ENCODE assay signal across 24 mouse cellular contexts in the genomic region with DNA sequence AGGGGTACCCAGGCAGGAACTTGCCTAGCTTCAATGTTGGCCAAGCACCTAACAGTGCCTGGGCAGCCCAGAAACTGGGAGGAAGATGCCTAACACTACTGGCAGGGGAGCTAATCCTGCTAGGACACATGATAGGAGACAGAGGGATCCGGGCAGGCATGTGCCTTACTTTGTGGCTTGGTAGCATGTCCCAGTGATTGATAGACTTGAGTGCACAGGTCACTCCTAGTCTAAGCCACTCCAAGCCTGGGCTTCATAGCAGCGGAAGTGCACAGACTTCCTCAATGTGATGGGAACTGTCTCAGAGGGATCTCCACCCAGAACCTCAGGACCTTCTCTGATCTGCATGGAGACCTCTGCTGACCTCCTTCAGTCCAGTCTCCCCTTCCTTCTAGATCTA. TPM values are rescaled to one million over a fixed set of nuclear protein-coding genes. Genes with fewer than 3 reads are reported as not detected.
A peak's percentile ranks its signal among the peaks of the same experiment; 100 is the strongest.
DNase-seq lines count a peak whose midpoint lies in the region; ATAC-seq lines count a peak whose summit lies in the region.
"Had no signal": no experiment of that assay in that cellular context is flagged by ENCODE, and none has a peak within 500 bp of the region (broad histone marks: within the 10 kb centered on the region; RNA-seq: fewer than 3 reads in every experiment).

No protein-coding gene starts in this region.

- DNase-seq in cerebellum, adult 11-12 months: no peak
- DNase-seq in kidney, adult 11 months: peak; percentile 47
- DNase-seq in kidney, postnatal 14 days: peak; percentile 71
- DNase-seq in urinary bladder, postnatal 25 days (ENCODE audit: low spot score): no peak
- DNase-seq: adrenal gland, postnatal 10 days; cerebellum, adult 18-20 months; forebrain, postnatal 0 days; gastrocnemius, postnatal 14 days; heart, adult 18-20 months; heart, postnatal 4 days; liver, postnatal 0 days; lung, postnatal 4 days had no signal

- 0 out of 2 replicates have a peak, but pooled peaks cover 2% of the 10 kb centered on the region for H3K4me1 ChIP-seq in kidney, embryonic 15.5 days
- H3K4me1 ChIP-seq: limb, embryonic 13.5 days; liver, embryonic 12.5 days; megakaryocyte, embryonic 14.5 days had no signal

- no peaks in the 10 kb centered on the region for H3K9me3 ChIP-seq in kidney, embryonic 15.5 days (replicated peaks)
- H3K9me3 ChIP-seq: heart, embryonic 12.5 days; hindbrain, embryonic 13.5 days; limb, embryonic 13.5 days; liver, embryonic 12.5 days; megakaryocyte, embryonic 14.5 days; midbrain, embryonic 13.5 days had no signal

- H3K4me2 ChIP-seq in kidney, embryonic 15.5 days: no peak overlapping the region
- H3K4me2 ChIP-seq: heart, embryonic 12.5 days; hindbrain, embryonic 13.5 days; limb, embryonic 13.5 days; liver, embryonic 12.5 days; midbrain, embryonic 13.5 days had no signal

- WGBS in kidney, embryonic 15.5 days: 27% methylated on average over 2 of the region's 2 CpGs

- H3K27ac ChIP-seq in kidney, embryonic 15.5 days: no peak overlapping the region
- H3K27ac ChIP-seq: hindbrain, embryonic 13.5 days; limb, embryonic 13.5 days; liver, embryonic 12.5 days; midbrain, embryonic 13.5 days had no signal

- no peak overlapping the region for H3K4me3 ChIP-seq in kidney, embryonic 15.5 days (replicated peaks)
- H3K4me3 ChIP-seq: erythroblast, embryonic 14.5 days; heart, embryonic 12.5 days; hindbrain, embryonic 13.5 days; limb, embryonic 13.5 days; liver, embryonic 12.5 days; megakaryocyte, embryonic 14.5 days; midbrain, embryonic 13.5 days had no signal

- H3K9ac ChIP-seq in kidney, embryonic 15.5 days: no peak overlapping the region
- H3K9ac ChIP-seq: forebrain, postnatal 0 days; heart, embryonic 12.5 days; hindbrain, embryonic 13.5 days; limb, embryonic 13.5 days; liver, embryonic 12.5 days; liver, postnatal 0 days; midbrain, embryonic 13.5 days had no signal

- ATAC-seq in cerebellum, adult (ENCODE audit: insufficient number of reproducible peaks, low FRiP score, low TSS enrichment): peak; percentile 45; the same call in 1 of the 2 replicates
- ATAC-seq in kidney, embryonic 15.5 days (replicated peaks; ENCODE audit: low FRiP score): no peak
- ATAC-seq in inflammation-experienced regulatory T-cells, adult 6 months: no peak
- no peak for ATAC-seq in monocyte, adult 5-6 weeks (replicated peaks; ENCODE audit: insufficient number of reproducible peaks, low FRiP score, low TSS enrichment, poor library complexity, severe bottlenecking)
- ATAC-seq: forebrain, postnatal 0 days; liver, embryonic 12.5 days; liver, postnatal 0 days; midbrain, embryonic 13.5 days had no signal

- H3K36me3 ChIP-seq in kidney, embryonic 15.5 days: no peaks in the 10 kb centered on the region
- H3K36me3 ChIP-seq: G1E; heart, embryonic 12.5 days; hindbrain, embryonic 13.5 days; limb, embryonic 13.5 days; liver, embryonic 12.5 days; midbrain, embryonic 13.5 days had no signal

- H3K27me3 ChIP-seq in kidney, embryonic 15.5 days: no peaks in the 10 kb centered on the region
- H3K27me3 ChIP-seq: heart, embryonic 12.5 days; hindbrain, embryonic 13.5 days; liver, embryonic 12.5 days; midbrain, embryonic 13.5 days had no signal

RNA-seq across cellular contexts. Expression of a gene that starts 26.7 kb away (rescaled TPM):
- 50.1 and 53.7 TPM in 2 replicates for polyA plus RNA-seq in kidney, embryonic 15.5 days (2015; fragmentation: Nextera tagmentation; extraction: Ambion mirVana)
- under 1 TPM in 1 of 3 experiments, not detected in 2; 0.24 TPM for polyA plus RNA-seq in inflammation-experienced regulatory T-cells, adult 6 months (2017; shearing (Covaris generic))
- total RNA-seq in monocyte, adult 5-6 weeks (2017): 0.21 TPM in 1 of 3 replicates, not detected in the others
- polyA plus RNA-seq: G1E had no signal

Comparison
In these comparisons a context has a peak if more than half of its experiments do, and no peak if none do; other contexts are left out.
1. DNase-seq: peak in kidney, adult 11 months (single experiment) and kidney, postnatal 14 days (single experiment); none in cerebellum, adult 11-12 months (single experiment) and urinary bladder, postnatal 25 days (single experiment).
2. RNA of a gene that starts 26.7 kb away (polyA plus RNA-seq): 50.1 to 53.7 TPM in kidney, embryonic 15.5 days; 0.24 TPM in inflammation-experienced regulatory T-cells, adult 6 months; every median in the first group is over 10 times any median in the second.